In the genomic region with DNA sequence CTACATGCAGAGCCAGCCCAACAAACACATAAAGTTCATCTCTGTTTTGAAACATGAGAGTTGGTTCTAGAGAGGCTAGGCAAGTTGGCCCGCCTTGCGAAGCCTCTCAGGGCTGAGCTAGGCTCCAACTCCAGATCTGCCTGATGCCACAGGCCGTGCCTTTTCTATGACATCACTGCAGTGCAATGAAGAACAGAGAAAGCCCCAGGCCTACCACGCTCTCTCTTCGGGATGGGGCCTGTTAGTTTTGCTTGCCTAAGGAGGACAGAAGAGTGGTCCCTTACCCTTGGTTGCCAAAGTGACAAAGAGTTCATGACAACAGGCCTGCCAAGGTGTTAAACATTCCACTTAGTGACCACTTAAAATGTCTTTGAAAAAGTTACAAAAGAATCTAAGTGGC, we compare ENCODE assay signal across 18 mouse cellular contexts.
DNase-seq lines count a peak whose midpoint lies in the region; ATAC-seq and TF ChIP-seq lines count a peak whose summit lies in the region.
"Had no signal": no experiment of that assay in that cellular context is flagged by ENCODE, and none has a peak within 500 bp of the region (broad histone marks: within the 10 kb centered on the region; RNA-seq: fewer than 3 reads in every experiment).

No protein-coding gene starts in this region.

- no peaks in the 10 kb centered on the region for H3K9me3 ChIP-seq in heart, embryonic 10.5 days
- no peaks in the 10 kb centered on the region for H3K9me3 ChIP-seq in limb, embryonic 14.5 days (ENCODE audit: control insufficient read depth, low read length)
- no peaks in the 10 kb centered on the region for H3K9me3 ChIP-seq in limb, embryonic 10.5 days (replicated peaks)
- H3K9me3 ChIP-seq in lung, postnatal 0 days (ENCODE audit: low read length) = no peaks in the 10 kb centered on the region
- H3K9me3 ChIP-seq: forebrain, embryonic 15.5 days; intestine, embryonic 15.5 days; liver, embryonic 13.5 days; megakaryocyte, embryonic 14.5 days had no signal

- peaks cover 74% of the 10 kb centered on the region for H3K4me1 ChIP-seq in heart, embryonic 10.5 days
- peaks cover 37% of the 10 kb centered on the region for H3K4me1 ChIP-seq in limb, embryonic 14.5 days (ENCODE audit: control insufficient read depth, insufficient read depth, low read length)
- peaks cover 10% of the 10 kb centered on the region for H3K4me1 ChIP-seq in limb, embryonic 10.5 days
- peaks cover 10% of the 10 kb centered on the region for H3K4me1 ChIP-seq in lung, postnatal 0 days (ENCODE audit: insufficient read depth, low read depth, low read length)
- H3K4me1 ChIP-seq: forebrain, embryonic 15.5 days had no signal

- DNase-seq in heart, embryonic 10.5 days (ENCODE audit: low spot score) = peak; percentile 74
- DNase-seq in heart, adult 11 months = no peak
- no peak for DNase-seq in limb, embryonic 14.5 days (ENCODE audit: low spot score)
- DNase-seq in limb, embryonic 10.5 days (ENCODE audit: low spot score) = no peak
- DNase-seq in lung, postnatal 0 days (ENCODE audit: low spot score) = peak; percentile 93
- no peak for DNase-seq in urinary bladder, postnatal 36 days (ENCODE audit: low spot score in 2 of 2)
- DNase-seq in layer of hippocampus, adult 2 months (ENCODE audit: low spot score in 2 of 2) = no peak
- no peak for DNase-seq in urinary bladder, postnatal 25 days (ENCODE audit: low spot score)
- DNase-seq: cerebellum, adult 11-12 months; cerebellum, postnatal 36 days; left cerebral cortex, postnatal 4 days; liver, embryonic 13.5 days; right cerebral cortex, adult 18-20 months; thymus, postnatal 14 days had no signal

- 47% methylated on average over 5 of the region's 5 CpGs for WGBS in heart, embryonic 10.5 days
- whole genome bisulfite sequencing in limb, embryonic 14.5 days = 71% methylated on average over 5 of the region's 5 CpGs
- WGBS in limb, embryonic 10.5 days = 88% methylated on average over 5 of the region's 5 CpGs
- WGBS in lung, postnatal 0 days = 57% methylated on average over 5 of the region's 5 CpGs

- no peak for ATAC-seq in limb, embryonic 14.5 days (ENCODE audit: low FRiP score, low read depth)
- ATAC-seq in lung, postnatal 0 days = peak; percentile 85
- ATAC-seq: forebrain, embryonic 15.5 days had no signal

- peak overlapping the region; percentile 74 for H3K27ac ChIP-seq in heart, embryonic 10.5 days
- 0 out of 2 replicates have a peak overlapping the region, but pooled peaks have one; percentile 8 for H3K27ac ChIP-seq in limb, embryonic 14.5 days (replicated peaks; ENCODE audit: low read depth, low read length)
- H3K27ac ChIP-seq in limb, embryonic 10.5 days = no peak overlapping the region
- H3K27ac ChIP-seq in lung, postnatal 0 days (ENCODE audit: low read length) = peak overlapping the region; percentile 86
- H3K27ac ChIP-seq in layer of hippocampus, adult 2 months = no peak overlapping the region
- H3K27ac ChIP-seq: forebrain, embryonic 15.5 days; hindbrain, embryonic 14.5 days; intestine, embryonic 15.5 days; liver, embryonic 13.5 days had no signal

- no peaks in the 10 kb centered on the region for H3K27me3 ChIP-seq in heart, embryonic 10.5 days (ENCODE audit: insufficient read depth, poor library complexity, severe bottlenecking)
- no peaks in the 10 kb centered on the region for H3K27me3 ChIP-seq in limb, embryonic 14.5 days (ENCODE audit: control insufficient read depth, insufficient read depth, low read length)
- no peaks in the 10 kb centered on the region for H3K27me3 ChIP-seq in limb, embryonic 10.5 days (ENCODE audit: low read depth, poor library complexity, severe bottlenecking)
- no peaks in the 10 kb centered on the region for H3K27me3 ChIP-seq in lung, postnatal 0 days (replicated peaks; ENCODE audit: insufficient read depth, low read length)
- H3K27me3 ChIP-seq: forebrain, embryonic 15.5 days; intestine, embryonic 15.5 days had no signal

- TF ChIP-seq POLR2A in limb, embryonic 14.5 days (IDR thresholded peaks at IDR 0.05; ENCODE audit: borderline replicate concordance, extremely low read depth, insufficient read depth, insufficient read length) = no peak

- no peak overlapping the region for H3K4me2 ChIP-seq in limb, embryonic 14.5 days (replicated peaks; ENCODE audit: low read depth, low read length, severe bottlenecking)
- 0 out of 2 replicates have a peak overlapping the region, but pooled peaks have one; percentile 30 for H3K4me2 ChIP-seq in lung, postnatal 0 days (replicated peaks; ENCODE audit: low read depth, low read length)
- H3K4me2 ChIP-seq: forebrain, embryonic 15.5 days; hindbrain, embryonic 14.5 days; intestine, embryonic 15.5 days; liver, embryonic 13.5 days had no signal

- peak; percentile 83; the same call in 1 of the 2 replicates for TF ChIP-seq EP300 in lung, postnatal 0 days (IDR thresholded peaks at IDR 0.05)

- no peak overlapping the region for H3K9ac ChIP-seq in limb, embryonic 14.5 days (ENCODE audit: low read depth, low read length, severe bottlenecking)
- no peak overlapping the region for H3K9ac ChIP-seq in lung, postnatal 0 days (replicated peaks; ENCODE audit: low read depth)
- H3K9ac ChIP-seq: forebrain, embryonic 15.5 days; hindbrain, embryonic 14.5 days; intestine, embryonic 15.5 days; liver, embryonic 13.5 days had no signal

- TF ChIP-seq CTCF in lung, postnatal 0 days (IDR thresholded peaks at IDR 0.05) = no peak
- no peak for TF ChIP-seq CTCF in layer of hippocampus, adult 2 months (conservative IDR thresholded peaks at IDR 0.05)

- H3K4me3 ChIP-seq in heart, embryonic 10.5 days = no peak overlapping the region
- no peak overlapping the region for H3K4me3 ChIP-seq in limb, embryonic 14.5 days (replicated peaks; ENCODE audit: low read length)
- no peak overlapping the region for H3K4me3 ChIP-seq in limb, embryonic 10.5 days
- no peak overlapping the region for H3K4me3 ChIP-seq in lung, postnatal 0 days (ENCODE audit: low read depth, low read length)
- H3K4me3 ChIP-seq in layer of hippocampus, adult 2 months = no peak overlapping the region
- H3K4me3 ChIP-seq: forebrain, embryonic 15.5 days; intestine, embryonic 15.5 days; liver, embryonic 13.5 days; megakaryocyte, embryonic 14.5 days had no signal

- H3K36me3 ChIP-seq in heart, embryonic 10.5 days = no peaks in the 10 kb centered on the region
- no peaks in the 10 kb centered on the region for H3K36me3 ChIP-seq in limb, embryonic 14.5 days (ENCODE audit: control insufficient read depth, insufficient read depth, low read length)
- H3K36me3 ChIP-seq in limb, embryonic 10.5 days = no peaks in the 10 kb centered on the region
- no peaks in the 10 kb centered on the region for H3K36me3 ChIP-seq in lung, postnatal 0 days (ENCODE audit: insufficient read depth, low read length)
- H3K36me3 ChIP-seq: forebrain, embryonic 15.5 days; intestine, embryonic 15.5 days; liver, embryonic 13.5 days had no signal

Comparison
In these comparisons a context has a peak if more than half of its experiments do, and no peak if none do; other contexts are left out.
1. DNase-seq: peak in heart, embryonic 10.5 days (single experiment) and lung, postnatal 0 days (single experiment); none in heart, adult 11 months (single experiment), limb, embryonic 14.5 days (single experiment), limb, embryonic 10.5 days (single experiment), urinary bladder, postnatal 36 days (0 of 2), layer of hippocampus, adult 2 months (0 of 2) and urinary bladder, postnatal 25 days (single experiment).
2. H3K27ac ChIP-seq: peak in heart, embryonic 10.5 days (single experiment), limb, embryonic 14.5 days (single experiment) and lung, postnatal 0 days (single experiment); none in limb, embryonic 10.5 days (single experiment) and layer of hippocampus, adult 2 months (single experiment).